Mouse (Mus musculus): ENCODE data around the gene Sumf1. TPM values are rescaled to one million over a fixed set of nuclear protein-coding genes. Genes with fewer than 3 reads are reported as not detected.
A peak's percentile ranks its signal among the peaks of the same experiment; 100 is the strongest.

Gene Sumf1
- 10 to 100 TPM; 11.5 to 13.4 (median 12.8) TPM for total RNA-seq (2022)

DNA sequence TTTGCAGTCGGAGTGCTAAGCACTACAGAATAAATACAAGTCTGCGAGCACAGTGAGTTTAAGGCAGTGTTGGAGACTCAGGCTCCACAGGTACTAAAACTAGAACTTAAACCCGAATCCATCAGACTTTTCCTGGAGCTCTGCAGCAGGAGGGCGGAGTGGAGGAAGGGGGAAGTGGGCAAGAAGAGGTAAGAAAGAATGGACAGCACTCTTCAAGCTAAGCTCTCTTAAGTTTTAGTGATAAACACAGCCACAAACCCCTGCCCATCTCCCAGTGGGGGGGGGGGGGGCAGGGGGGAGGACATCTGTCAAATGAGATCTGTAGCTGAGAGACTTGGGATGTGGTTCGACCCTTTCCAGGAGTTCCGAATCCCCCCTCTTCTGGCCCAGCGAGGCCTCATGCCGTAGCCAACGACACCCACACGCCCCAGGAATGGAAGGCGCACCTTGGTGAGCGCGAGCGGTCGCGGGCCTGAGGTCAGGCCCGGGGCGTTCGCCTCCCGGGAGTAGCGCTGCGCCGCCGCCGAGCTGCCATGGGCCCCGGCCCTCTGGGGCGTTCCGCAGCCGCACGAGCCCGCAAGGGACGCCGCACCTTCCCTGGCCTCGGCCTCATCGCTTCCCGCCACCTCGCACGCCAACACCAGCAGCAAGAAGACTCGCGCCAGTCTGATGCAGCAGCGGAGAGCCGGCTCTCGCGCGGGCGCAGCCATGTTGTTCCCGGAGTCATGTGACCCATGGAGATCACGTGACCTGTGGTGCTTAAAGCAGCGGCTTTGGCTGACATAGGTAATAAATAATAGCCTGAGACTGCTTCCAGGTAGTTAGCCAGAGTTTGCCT lies at the start of gene Sumf1:
Sumf1 (minus strand) TSS at position 736 of the 838 bp plus-strand sequence.
- DNase-seq (ENCODE audit: low spot score): peak; percentile 89

DNA sequence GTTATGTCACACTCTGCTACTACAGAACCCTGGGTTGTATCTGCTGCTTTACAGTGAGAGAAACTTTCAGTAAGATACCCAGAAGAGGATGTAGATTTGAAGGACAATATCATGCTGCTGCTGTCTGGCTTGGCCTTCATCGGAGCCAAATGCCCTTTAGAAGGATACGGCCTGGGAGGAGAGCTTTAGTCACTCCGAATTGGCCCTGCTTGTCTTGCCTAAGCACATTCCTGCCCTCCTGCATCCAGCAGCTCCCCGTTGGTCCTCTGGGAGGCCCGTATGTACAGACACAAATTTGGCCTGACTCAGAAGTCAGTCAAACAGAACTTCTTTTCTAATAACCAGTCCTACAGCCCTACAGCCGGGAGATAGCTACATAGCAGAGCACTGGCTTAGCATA lies 49.2 kb upstream of the Sumf1 start:
- DNase-seq (ENCODE audit: low spot score): no peak

DNA sequence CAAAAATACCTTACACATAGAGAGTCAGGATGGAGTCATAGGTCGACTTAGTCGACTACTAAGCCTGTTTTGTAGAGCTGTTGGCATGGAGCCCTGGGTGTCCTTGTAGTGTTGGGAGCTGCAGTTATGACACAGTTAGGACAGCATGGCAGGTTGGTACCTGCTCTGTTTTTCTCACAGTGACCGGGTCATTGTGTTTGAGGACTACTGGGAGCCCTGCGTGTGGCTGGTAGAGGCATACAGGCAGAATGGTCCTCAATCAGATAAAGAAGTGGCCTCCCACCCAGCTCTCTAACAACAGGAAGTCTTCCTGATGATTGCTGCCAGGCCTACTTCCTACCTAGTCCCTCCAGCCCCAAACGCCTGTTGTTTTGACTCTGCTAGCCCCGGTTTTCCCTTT lies 47.7 kb upstream of the Sumf1 start:
- DNase-seq (ENCODE audit: low spot score): no peak

DNA sequence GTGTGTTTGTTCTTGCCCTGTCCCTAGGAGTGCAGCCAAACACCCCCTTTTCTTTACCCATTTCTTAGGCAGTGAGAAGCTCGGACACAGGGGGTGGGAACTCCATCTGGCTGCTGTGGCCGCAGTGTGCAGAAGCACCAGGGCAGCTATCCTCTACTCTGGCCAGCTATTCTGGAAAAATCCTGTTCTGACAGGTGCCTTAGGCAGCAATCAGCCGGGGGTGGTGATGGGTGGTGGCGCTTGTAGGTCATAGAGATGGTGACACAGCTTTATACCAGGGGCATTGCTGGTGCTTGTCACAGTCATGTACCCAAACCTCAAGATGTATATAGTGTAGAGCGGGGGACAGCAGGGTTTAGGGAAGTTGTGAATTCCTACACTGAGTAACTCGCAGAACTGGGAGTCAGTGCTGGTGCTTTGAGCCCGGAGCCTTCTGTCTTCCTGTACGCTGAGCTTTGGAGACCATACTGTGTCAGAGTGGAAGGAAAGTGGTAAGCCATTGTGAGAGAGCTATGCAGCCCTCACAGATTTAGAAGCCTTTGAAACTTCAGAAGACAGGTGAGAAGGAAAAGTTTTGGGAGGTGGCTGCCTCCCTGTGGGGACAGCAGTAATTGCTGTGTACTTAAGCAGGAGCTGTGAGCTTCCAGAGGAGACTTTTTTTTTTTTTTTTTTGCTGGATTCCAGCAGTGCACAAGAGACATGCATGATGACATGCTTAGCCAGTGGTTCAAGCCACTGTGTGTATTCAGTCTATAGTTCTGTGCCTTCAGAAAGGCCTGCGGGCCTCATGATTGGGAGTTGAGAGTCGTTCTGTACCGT lies 46.7 kb upstream of the Sumf1 start:
- no peak for DNase-seq (ENCODE audit: low spot score)

DNA sequence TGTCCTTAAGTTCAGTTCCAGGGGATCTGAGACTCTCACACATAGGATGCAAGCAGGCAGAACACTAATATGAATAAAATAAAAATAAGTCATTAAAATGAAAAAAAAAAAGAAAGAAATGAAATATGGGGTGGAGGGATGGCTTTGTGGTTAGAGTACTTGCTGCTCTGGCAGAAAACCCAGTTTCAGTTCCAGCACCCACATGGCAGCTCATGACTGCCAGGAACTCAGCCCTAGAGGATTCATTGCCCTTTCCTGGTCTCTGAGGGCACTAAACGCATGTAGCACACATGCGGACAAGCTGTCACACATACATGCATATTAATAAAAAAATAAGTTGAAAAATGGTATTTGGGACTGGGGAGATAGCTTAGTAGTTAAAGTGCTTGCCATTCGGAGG lies 45.2 kb upstream of the Sumf1 start:
- no peak for DNase-seq (ENCODE audit: low spot score)

DNA sequence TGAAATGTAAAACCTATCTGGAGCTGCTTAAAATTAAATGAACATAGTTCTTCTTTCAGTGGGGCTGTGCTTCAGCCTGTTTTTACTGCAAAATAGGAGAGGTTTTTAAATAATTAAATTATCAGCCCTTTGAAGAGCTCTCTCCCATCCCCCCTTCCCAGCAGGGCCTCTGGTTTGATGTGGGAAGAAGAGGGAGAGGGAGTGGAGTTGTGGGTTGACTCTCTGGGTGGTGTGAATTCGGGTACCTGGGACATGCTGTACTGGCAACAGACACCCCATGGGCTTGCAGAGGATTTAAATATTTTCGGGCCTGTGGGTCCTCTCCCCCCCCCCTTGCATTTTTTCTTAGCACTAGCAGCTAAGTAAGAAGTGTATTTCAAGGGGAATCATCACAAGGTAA lies 43.2 kb upstream of the Sumf1 start:
- DNase-seq (ENCODE audit: low spot score): no peak

DNA sequence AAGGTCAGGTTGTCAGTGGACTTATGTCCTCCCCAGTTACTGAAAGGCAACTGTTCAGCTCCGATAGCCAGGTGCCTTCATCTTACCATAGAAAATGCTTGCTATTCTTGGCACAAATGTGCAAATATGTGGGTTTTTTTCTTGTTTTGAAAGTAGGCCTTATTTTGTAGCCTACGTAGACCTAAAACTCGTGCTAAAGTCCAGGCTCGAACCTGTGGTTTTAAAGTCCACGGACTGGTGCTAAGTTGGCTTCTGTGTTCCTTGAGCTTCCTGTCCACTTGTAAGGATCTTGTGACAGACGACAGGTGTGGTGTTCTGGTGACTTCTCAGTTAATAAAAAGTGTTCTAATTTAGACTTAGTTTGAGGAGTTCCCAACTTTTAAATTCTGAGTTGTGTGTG lies 42.7 kb upstream of the Sumf1 start:
- no peak for DNase-seq (ENCODE audit: low spot score)

DNA sequence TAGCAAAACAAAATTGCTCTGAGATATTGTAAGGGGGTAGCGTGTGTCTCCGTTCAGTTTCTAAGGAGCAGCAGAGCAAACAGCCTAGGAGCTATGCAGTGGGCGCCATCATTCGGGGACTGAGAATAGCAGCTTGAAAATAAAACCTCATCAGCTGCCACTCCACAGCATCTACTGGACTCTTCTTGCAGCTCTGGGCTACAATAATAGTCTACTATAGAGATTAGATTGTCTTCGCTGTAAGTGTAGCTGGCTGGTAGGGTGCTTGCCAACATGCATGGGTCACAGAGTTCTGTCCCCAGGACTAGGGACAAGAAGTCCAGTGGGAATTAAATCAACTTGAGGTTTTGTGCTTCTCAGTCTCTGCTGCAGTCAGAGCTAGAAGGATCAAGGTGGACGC lies 42.1 kb upstream of the Sumf1 start:
- no peak for DNase-seq (ENCODE audit: low spot score)

DNA sequence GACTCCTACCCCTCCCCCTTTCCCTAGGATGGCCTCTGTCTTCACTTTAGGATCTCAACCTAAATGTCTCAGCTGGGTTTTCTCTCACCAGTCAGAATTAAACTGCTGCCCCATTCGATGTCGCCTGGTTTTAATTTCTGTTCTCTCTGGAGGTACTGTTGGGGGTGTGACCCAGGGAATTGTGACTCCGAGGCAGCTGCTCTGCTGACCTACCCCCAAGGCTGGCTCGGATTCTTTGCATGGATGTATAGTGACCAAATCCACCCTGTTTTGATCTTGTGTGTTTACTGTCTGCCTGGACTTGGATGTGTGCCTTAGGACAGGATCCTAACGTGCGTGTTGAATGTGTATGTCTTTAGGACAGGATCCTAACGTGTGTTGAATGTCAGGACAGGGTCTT lies 40.8 kb upstream of the Sumf1 start:
- DNase-seq (ENCODE audit: low spot score): no peak

DNA sequence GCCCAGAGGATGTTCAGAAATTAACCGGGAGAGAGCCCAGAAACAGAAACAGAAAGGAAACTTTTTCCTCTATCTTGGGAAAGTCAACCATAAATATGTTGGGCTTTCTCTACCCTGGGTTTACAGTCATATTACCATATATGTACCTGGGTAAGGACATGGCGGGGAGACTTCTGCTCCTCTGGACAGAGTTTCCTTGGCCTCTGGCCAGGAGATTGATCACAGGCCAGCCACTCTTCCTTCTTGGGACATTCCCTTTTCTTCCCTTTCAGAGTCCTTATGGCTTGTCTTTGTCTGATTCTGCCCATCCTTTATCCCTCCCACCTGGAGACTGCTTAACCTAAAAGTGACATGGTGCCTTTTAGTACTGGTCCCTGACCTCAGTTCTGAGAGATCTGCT lies 39.6 kb upstream of the Sumf1 start:
- DNase-seq (ENCODE audit: low spot score): no peak

DNA sequence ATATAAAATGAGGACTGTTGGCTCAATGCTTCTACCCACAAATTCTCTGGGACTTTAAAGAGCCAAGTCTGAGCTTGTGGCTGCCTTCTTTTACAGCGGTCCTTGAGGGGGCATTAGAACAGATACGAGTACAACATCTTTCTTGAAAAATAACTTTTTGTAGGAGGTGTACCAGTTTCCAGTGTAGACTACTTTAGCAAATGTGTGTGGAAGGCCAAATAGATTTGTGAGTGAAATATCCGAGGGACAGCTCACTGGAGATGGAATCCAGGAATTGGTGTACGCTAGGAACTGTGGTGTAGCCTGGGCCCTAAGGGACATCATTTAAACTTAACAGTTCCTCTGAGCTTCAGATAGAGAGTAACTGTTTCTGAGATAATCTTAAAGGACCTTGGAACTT lies 39.0 kb upstream of the Sumf1 start:
- no peak for DNase-seq (ENCODE audit: low spot score)

DNA sequence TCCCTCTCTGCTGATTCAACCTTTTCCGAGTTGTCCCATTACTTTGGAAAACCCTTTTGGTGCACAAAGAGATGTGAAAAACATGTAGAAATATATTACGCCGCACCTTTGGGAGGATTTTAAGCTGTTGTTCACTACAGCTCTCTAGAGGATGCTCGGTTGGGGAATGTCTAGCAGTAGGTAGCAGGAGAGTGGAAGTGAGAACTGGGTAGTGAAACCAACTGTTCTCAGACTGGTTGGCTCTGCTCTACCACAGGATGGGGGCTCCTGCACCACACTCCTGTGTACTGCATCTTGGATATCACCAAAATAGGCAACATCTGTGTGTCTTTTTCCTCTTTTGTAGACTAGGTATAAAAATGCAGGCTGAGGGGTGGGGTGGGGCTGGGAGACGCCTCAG lies 37.5 kb upstream of the Sumf1 start:
- no peak for DNase-seq (ENCODE audit: low spot score)

DNA sequence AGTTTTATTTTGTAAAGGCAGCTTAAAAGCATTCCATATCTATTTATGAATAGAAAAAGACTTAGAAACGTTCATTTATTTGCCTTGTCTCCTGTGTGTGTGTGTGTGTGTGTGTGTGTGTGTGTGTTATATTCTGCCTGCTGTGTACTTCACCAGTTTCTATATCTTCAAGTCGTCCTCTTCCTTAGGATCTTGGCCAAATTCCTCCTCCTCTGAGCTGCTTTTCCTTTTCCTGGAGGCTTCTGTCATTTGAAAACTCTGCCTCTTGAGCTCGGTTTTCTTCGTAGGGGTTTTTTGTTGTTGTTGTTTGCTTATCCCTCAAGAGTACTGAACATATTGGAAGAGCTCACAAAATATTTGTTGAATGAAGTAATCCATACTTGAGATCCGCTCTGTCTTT lies 37.1 kb upstream of the Sumf1 start:
- DNase-seq (ENCODE audit: low spot score): no peak

DNA sequence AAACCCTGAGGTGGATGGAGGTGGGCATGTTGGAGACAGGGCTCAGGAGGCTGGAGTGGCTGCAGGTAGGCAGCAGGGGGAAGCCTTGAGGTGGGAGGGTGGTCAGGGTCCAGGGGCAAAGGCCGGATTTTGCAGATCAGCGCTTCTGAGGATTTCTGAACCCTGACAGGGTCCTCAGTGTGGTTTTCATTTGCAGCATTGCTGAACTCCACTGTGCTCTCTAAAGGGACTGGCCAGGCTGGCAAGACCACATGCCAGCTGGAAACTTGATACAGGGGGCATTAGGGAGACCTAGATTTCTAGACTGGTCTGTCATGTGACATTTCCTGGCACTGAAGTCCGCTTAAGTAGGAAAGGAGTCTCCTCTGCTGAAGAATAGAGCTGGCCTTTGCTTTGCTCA lies 32.6 kb upstream of the Sumf1 start:
- no peak for DNase-seq (ENCODE audit: low spot score)

DNA sequence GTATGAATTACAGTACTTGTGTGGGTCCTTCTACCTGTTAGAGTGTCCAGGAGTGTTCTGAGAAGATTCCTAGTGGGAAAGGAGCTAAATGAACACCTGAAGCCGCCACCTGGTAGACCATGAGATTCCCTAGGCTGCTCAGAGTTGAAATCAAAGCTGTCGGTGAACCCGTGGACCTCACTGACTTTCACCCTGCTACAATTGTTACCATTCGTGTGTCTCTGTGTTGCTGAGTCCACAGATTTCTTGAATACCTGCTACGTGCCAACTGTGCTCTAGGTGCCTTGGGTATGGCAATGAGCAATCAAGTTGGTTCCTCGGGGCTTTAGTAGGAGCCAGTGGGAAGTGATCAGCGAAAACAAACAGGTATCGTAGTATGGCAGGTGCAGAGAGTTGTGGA lies 31.4 kb upstream of the Sumf1 start:
- DNase-seq (ENCODE audit: low spot score): no peak

DNA sequence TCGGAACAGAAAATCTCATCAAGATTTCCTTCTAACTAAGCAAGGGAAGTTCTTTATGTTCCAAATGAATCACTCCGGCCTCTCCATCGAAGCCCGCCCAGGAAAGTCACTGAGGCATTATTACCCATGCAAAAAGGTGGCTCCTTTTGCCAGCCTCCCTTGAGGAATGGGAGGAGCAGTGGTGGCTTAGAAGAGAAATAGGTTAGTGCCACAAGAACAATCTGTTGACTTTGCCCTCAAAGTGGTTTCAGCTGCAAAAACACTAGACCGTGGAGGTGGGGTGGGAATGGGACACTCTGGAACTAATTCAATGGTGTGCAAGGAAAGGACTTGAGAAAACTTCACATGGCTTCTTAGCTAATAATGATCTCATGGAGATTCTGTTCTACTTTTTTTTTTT lies 30.7 kb upstream of the Sumf1 start:
- no peak for DNase-seq (ENCODE audit: low spot score)

DNA sequence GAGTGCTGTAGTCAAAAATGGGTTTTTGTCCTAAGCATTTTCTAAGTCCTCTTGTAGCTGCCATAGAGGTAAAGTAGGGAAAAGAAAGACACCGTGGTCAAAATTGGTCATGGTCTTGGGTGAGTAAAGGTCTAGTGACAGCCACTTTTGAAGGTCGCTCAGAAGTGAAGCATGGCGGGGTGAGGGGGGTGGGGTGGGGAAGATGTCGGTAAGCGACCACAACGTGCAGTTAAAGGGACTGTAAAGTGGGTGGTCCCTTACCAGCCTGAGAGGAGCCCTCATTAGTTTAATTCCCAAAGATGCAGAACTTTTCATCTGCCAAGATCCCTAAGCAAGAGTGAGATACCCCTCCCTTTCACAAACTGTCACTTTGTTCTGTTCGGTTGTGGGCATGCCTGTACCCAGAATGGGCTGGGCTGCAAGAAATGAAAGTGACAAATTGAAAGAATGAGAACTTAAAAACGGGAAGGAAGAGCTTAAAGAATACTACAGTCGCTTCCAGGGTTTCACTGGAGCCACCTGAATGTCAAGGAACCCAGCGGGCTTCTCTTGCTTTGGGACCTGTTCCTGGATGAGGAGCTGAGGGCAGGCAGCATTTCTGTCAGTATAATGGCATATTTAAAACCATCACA lies 29.0 kb upstream of the Sumf1 start:
- no peak for DNase-seq (ENCODE audit: low spot score)

DNA sequence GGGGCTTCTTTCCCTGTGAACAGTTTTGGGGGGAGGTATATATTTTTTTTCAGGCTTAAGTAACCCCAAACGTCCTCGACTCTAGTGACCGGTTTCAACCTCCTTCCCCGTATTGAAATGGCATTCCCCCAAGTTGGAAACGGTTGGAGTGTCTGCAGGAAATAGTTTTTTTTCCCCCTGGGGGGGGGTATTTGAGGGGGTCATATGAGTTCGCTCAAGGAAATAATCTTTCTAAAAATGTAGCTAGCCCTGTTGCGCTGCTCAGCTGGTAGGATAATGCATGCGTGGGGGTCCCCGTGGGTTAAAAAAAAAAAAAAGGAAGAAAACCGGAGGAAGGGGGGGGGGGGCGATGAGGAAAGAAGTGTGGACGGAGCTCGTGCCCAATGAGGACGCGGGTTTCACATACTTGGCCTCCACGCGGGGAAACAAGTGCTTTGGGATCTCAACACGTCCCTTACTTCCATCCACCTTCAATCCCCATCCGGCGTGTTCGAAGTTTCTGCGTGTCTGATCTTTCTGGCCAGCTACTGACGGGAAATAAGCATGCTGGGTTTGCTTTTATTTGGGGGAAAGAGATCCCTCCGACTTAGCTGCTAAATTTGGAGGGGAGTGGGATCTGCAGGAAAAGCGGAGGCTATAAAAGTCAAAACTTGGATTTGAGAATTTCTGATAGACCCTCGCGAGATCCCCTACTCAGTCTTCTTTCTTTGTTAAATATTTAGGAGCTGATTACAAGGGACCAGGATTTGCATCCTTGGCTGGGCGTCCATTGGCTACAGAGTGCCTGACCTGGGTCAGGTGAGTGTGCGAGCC lies 28.3 kb upstream of the Sumf1 start:
- no peak for DNase-seq (ENCODE audit: low spot score)

DNA sequence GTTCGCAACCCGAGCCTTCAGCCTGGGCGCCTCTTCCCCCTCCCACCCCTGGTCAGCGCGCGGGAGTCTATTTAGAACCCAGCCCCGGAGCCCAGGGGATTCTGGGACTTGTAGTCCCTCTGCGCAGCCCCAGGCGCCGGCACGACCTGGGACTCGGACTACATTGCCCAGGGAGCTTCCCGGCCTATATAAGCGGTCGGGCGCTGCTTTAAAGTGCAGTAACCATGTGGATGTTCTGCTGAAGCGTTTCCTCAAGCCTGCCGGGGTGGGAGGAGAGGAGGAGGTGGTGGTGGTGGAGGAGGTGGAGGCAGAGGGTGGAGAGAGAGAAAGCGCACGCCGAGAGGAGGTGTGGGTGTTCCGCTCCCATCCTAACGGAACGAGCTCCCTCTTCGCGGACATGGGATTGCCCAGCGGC lies 27.5 kb upstream of the Sumf1 start, which contains the start of gene Itpr1:
Itpr1 (plus strand) TSS at position 216 of the 415 bp plus-strand sequence.
- peak; percentile 100 for DNase-seq (ENCODE audit: low spot score)

DNA sequence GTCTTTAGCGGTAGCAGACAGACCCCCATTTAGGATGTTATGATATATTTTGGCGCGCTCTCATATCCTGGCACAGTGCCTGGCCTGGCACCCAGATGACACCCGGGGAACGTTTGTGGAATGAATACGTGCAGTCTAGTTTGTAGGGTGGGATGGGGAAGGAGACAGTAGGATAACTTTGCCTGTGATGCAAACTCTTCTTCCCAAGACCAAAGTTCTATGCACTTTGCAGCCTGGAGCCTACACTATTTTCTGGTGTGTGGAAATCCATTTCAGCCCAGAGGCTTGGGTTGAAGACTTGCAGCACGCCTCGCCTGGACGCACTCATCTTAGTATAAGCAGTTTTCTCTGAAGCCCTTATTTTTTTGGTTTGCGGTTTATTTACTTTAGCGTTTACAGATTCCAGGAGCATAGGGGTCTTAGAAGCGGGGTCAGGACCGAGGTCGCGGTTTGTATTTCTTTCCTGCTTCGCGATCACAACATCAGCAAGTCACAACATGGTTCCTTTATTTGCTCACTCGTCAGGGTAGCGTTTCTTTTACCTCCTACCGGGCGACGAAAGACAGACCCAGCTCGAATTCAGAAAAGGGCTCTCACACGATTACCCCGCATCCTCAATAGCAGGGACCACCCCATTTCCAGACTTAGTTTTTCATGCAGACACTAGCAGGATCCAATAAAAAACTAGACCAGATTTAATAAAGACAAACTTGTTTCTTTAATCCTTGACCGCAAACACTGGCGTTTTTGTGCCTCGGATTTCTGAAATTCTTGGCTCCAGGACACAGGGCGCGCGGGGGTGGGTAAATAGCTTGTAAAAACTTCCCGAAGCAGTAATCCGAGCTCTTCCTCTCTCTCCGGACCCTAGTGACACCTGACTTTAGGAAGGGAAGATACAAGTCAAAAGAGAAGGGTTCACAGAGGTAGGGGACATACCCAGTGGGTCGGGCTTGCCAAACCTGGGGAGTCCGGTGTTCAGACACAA lies 26.8 kb upstream of the Sumf1 start:
- DNase-seq (ENCODE audit: low spot score): no peak
